Mouse (Mus musculus) layer of hippocampus, adult 18-20 months (tissue): ENCODE measurements around the gene Atp5mpl. TPM values are rescaled to one million over a fixed set of nuclear protein-coding genes. Genes with fewer than 3 reads are reported as not detected.
"Not testable (repeated sequence)": the region's sequence is repeated elsewhere in the genome, so short reads cannot be mapped to it uniquely, and the experiment has no call there.

Experiments used
- DNase-seq, 2 experiments: peaks; one replicate each; pipeline ENCODE4 v3.0.0; 2022; ENCODE audit warnings: low spot score in 2 of 2
- total RNA-seq, 2 experiments: library from RNA; stranded (reverse); gene quantifications; 2 replicates each; pipeline ENCODE4 v1.2.3; 2021

The Atp5mpl gene
- total RNA-seq, 2 experiments from 2014 or later = 341 to 347 TPM

- peak in 1 of 2 experiments; percentile 60 for DNase-seq
Observed at GRCm38 (mm10) chr12:111951701-111952100, 15.1 kb downstream of the Atp5mpl start.

- DNase-seq = no peak
Observed at GRCm38 (mm10) chr12:111950486-111950885, 16.3 kb downstream of the Atp5mpl start.

GRCm38 (mm10) chr12:111946716-111947115 lies 20.1 kb downstream of the Atp5mpl start:
- DNase-seq = peak in 1 of 2 experiments; percentile 55

- DNase-seq = not testable (repeated sequence)
Observed at GRCm38 (mm10) chr12:111945765-111946655, 20.8 kb downstream of the Atp5mpl start.

- DNase-seq = no peak
Observed at GRCm38 (mm10) chr12:111945115-111945514, 21.7 kb downstream of the Atp5mpl start.

GRCm38 (mm10) chr12:111944065-111944987 lies 22.5 kb downstream of the Atp5mpl start:
- not testable (repeated sequence) for DNase-seq

GRCm38 (mm10) chr12:111943421-111944064 lies 23.2 kb downstream of the Atp5mpl start:
- no peak for DNase-seq

GRCm38 (mm10) chr12:111938623-111939177 lies 28.1 kb downstream of the Atp5mpl start:
- no peak for DNase-seq

- no peak for DNase-seq
Observed at GRCm38 (mm10) chr12:111936706-111937550, 29.8 kb downstream of the Atp5mpl start.

- no peak for DNase-seq
Observed at GRCm38 (mm10) chr12:111933971-111934370, 32.8 kb downstream of the Atp5mpl start.

GRCm38 (mm10) chr12:111933032-111933704 lies 33.6 kb downstream of the Atp5mpl start:
- no peak for DNase-seq

- DNase-seq = no peak
Observed at GRCm38 (mm10) chr12:111932513-111932912, 34.3 kb downstream of the Atp5mpl start.

GRCm38 (mm10) chr12:111931411-111932025 lies 35.3 kb downstream of the Atp5mpl start:
- no peak for DNase-seq

GRCm38 (mm10) chr12:111928411-111928966 lies 38.3 kb downstream of the Atp5mpl start:
- no peak for DNase-seq

GRCm38 (mm10) chr12:111927338-111927737 lies 39.4 kb downstream of the Atp5mpl start:
- DNase-seq = no peak

GRCm38 (mm10) chr12:111923117-111923516 lies 43.7 kb downstream of the Atp5mpl start:
- no peak for DNase-seq

GRCm38 (mm10) chr12:111920046-111920445 lies 46.7 kb downstream of the Atp5mpl start:
- DNase-seq = peak; percentile 76 to 92

- DNase-seq = no peak
Observed at GRCm38 (mm10) chr12:111916514-111917217, 50.1 kb downstream of the Atp5mpl start.
